Mouse (Mus musculus) adrenal gland, adult 8-10 months (tissue): ENCODE data around the gene Olfr1336. TPM values are rescaled to one million over a fixed set of nuclear protein-coding genes. Genes with fewer than 3 reads are reported as not detected.
"Not testable (repeated sequence)": the region's sequence is repeated elsewhere in the genome, so short reads cannot be mapped to it uniquely, and the experiment has no call there.

ENCODE experiments used
- DNase-seq: peaks from one replicate; pipeline ENCODE4 v3.0.0; 2022
- total RNA-seq, 4 experiments: library from RNA; stranded (reverse); gene quantifications; 2 replicates each; pipeline ENCODE4 v1.2.4; 2022

Olfr1336 gene
- total RNA-seq = under 1 TPM in 1 of 4 experiments, not detected in 3; 0.03 TPM

GRCm38 (mm10) chr7:6455868-6456267, at the start of gene Olfr1336:
Gene Olfr1336 (plus strand): TSS chr7:6456168.
- no peak for DNase-seq

- peak; percentile 88 for DNase-seq
Measured at GRCm38 (mm10) chr7:6410043-6410442, 45.9 kb upstream of the Olfr1336 start, which contains the start of gene Gm20715. Gene Gm20715 (plus strand): TSS chr7:6410277.

GRCm38 (mm10) chr7:6414626-6415441, 41.1 kb upstream of the Olfr1336 start:
- no peak for DNase-seq

DNA sequence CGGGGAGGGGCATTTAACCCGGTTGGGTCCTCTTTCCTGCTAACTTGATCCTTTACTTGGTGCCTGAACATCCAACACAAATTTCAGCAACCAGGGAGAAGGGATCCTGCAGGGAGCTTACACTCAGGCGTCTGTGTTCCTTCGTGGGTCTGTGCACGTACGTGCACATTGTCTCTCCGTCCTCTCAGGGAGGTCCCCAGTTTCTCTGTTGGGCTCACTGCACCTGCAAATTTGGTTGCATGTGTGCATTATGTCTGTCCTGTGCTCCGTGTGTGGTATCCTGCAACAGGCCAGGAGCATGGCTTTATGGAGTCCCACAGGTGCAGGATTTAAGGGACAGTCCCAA, 40.6 kb upstream of the Olfr1336 start:
- no peak for DNase-seq

DNA sequence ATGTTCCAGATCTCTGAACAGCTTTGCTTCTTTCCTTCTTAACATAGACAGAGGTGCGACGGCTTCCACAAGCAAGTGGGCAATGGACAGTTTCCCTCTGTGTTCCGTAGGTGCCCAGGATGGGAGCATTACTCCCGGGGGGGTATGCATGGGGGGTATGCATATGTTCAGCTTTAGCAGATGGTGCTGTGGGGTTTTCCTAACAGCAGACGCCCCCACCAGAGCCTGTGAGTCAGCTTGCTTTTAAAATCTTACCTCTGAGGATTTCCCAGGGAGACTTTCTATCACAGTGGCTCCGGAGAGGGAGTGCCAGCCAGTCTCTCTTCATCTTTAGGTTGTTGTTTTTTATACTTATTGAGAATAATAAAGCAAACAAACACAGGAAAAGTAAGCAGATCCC, 36.1 kb upstream of the Olfr1336 start:
- no peak for DNase-seq

DNA sequence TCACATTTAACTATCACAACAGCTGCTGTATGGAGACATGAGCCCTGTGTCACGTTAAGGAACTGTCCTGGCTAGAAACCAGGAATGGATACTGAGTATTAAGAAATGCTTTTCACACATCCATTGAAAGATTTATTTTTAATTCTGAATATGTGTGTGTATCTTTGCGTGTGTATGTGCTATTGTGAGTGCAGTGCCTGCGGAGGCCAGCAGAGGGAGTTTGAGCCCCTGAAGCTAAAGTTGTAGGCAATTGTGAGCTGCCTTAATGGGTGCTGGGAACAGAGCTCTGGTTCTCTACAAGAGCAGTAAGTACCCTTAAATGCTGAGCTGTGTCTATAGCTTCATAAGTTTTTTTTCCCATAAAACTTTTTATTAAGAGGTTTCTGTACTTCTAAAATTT, 26.6 kb upstream of the Olfr1336 start:
- no peak for DNase-seq

GRCm38 (mm10) chr7:6430342-6430741, 25.6 kb upstream of the Olfr1336 start:
- no peak for DNase-seq

- no peak for DNase-seq
Measured at GRCm38 (mm10) chr7:6438388-6438787, 17.6 kb upstream of the Olfr1336 start, which contains the start of gene Olfr1344. Gene Olfr1344 (plus strand): TSS chr7:6438688.

DNA sequence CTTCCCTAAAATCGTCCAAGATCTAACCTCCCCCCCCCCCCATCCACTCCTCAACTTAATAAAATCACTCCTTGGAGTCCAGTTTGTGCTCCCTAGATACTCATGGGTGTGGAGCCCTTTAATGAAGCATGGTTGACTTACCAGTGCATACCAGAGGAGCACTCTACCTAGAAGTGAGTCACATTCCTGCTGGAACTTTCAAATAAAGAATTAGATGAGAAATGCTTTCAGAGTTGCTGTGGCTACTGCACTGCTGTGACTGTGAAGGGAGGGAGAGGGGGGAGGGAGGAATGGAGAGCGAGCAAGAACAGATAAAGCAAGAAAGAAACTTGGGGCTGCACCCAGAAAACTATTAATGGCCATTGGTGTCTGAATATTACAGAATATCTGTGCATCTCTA, 14.8 kb upstream of the Olfr1336 start:
- no peak for DNase-seq

DNA sequence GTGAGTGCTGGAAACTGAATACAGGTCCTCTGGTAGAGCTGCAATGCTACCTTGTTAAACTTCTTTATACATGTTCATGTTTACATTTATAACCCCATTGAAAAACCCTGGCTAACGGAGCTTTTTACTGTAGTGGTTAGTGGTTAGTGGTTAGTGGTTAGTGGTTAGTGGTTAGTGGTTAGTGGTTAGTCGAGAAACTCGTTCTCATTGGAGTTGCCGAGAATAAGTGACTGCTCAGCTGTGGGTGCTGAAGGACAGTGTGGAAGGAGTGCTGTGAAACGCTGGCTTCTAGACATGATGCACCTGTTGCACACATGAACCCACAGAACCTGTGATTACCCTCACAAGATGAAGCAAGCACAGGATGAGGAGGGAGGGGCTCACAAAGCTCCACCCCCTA, 8.2 kb upstream of the Olfr1336 start:
- DNase-seq = no peak

DNA sequence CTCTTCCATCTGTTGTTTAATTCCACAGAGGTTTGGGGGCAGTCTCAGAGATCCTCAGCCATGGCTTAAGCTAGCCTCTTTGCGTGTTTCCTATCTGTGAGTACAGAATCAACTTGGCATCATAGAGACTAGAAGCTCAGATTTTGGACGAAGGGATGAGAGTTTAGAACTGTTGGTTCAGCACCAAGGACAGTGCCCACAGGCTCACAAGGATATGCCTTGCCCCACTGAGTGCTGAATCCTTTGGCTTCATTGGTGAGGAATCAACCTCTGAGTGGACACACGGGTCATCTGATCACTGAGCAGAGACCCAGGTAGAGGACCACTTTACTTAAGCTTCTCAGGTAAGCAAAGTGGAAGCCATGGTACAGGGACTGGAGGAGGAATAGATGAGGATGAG, 431 bp downstream of the Olfr1336 start:
- DNase-seq = no peak

DNA sequence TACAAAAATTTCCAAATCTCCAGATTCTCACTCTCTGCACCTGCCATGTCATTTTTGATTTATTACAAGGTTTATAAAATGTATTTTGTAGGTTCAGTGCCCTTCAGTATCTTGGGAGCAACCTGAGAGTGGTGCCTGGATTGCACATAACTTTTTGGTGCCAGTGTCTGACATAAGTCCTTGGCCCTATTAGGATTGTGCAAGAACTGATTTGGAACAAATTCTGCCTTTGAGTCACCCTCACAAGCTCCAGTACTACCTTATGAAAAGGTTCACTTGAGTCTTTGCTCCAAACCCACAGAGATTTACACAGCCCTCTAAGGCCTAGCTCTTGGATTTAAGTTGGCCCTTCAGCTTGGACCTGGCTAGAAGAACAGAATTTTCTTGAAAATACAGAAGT, 11.0 kb downstream of the Olfr1336 start, which contains the start of gene Olfr1346:
Gene Olfr1346, plus strand, starts transcription at position 151 of the 400 bp plus-strand sequence.
- DNase-seq = peak; percentile 15

GRCm38 (mm10) chr7:6477633-6478032, 21.7 kb downstream of the Olfr1336 start:
- not testable (repeated sequence) for DNase-seq

DNA sequence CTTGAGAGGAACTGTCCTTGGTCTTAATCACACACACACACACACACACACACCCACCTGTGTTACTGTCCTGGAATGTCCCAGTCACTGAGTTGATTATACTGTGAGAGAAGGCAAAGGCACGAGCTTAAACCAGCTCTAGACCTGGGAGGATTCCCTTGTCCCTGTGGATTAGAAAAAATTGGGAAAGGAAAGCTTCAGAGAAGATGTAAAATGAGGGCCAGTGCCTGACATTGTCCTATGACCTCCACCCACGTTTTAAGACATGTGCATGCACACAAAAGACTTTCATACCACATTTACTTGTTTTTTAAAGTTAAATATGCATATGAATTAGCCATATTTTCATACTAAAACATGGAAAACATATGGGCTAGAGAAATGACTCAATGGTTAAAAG, 30.9 kb downstream of the Olfr1336 start, which contains the start of gene Olfr5:
Gene Olfr5, minus strand, starts transcription at position 101 of the 400 bp plus-strand sequence.
- no peak for DNase-seq

DNA sequence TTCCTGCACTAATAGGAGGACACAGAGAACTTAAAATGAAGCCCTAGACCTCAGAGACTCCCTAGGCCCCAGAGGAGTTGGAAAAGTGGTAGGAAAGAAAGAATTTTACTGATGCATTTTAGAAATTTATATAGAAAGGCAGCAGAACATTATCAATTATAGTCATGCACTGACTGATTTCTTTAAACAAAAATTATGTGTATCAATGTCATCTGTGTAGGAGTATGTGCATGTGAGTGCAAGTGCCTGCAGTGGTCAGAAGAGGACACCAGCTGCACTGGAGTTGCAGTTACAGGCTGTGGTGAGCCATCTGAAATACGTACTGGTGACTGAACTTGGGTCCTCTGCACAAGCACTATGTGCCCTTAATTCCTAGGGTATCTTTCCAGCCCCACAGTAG, 43.7 kb downstream of the Olfr1336 start, which contains the start of gene Olfr1347:
Gene Olfr1347, minus strand, starts transcription at position 101 of the 400 bp plus-strand sequence.
- no peak for DNase-seq

DNA sequence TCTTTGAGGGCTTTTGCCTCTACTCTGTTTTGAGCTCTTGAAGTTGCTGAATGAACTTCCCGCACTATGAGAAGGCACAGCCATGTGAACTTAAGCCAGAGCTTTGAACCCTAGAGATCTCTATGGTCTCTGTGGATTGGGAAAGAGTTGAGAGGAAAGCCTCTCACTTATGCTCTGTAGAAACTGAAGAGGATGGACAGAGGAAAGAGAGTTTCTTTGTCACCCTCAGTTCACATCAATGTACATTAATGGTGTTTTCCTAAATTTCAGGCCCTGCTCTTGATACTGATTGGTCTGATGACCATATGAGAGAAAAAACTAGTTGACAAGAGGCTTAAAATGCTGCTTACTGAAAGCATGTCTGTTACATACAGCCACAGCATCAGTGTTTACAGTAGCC, 52.7 kb downstream of the Olfr1336 start, which contains the start of gene Olfr1348:
Gene Olfr1348, minus strand, starts transcription at position 101 of the 400 bp plus-strand sequence.
- no peak for DNase-seq

Other genes with a start within 250 kb of the Olfr1336 start
- not detected for gene Zscan5b, start 233.9 kb upstream of the Olfr1336 start, total RNA-seq
- gene Epp13, start 203.5 kb upstream of the Olfr1336 start, total RNA-seq = not detected
- 10 to 100 TPM; 10.0 to 15.3 (median 11.3) TPM for gene Zfp667, start 169.6 kb upstream of the Olfr1336 start, total RNA-seq
- gene Zfp583, start 124.9 kb upstream of the Olfr1336 start, total RNA-seq = 1 to 10 TPM; 4.1 to 4.7 (median 4.4) TPM
- 1 to 10 TPM; 1.0 to 2.2 (median 1.4) TPM for gene Gm3854, start 112.4 kb upstream of the Olfr1336 start, total RNA-seq
- 1 to 10 TPM; 2.7 to 5.0 (median 3.8) TPM for gene Zfp78, start 92.9 kb upstream of the Olfr1336 start, total RNA-seq
- 1 to 10 TPM; 4.2 to 9.0 (median 6.5) TPM for gene Zfp28, start 72.9 kb upstream of the Olfr1336 start, total RNA-seq
- gene Smim17, start 57.5 kb upstream of the Olfr1336 start, total RNA-seq = 1 to 10 TPM in 2 of 4 experiments, under 1 TPM in 2; 0.35 to 1.4 (median 0.78) TPM
- under 1 TPM in 1 of 4 experiments, not detected in 3; 0.05 TPM for gene Gm20715, start 45.9 kb upstream of the Olfr1336 start, total RNA-seq
- gene Olfr1344, start 17.5 kb upstream of the Olfr1336 start, total RNA-seq = under 1 TPM in 2 of 4 experiments, not detected in 2; 0.27 to 0.46 TPM
- not detected for gene Olfr1346, start 10.9 kb downstream of the Olfr1336 start, total RNA-seq
- not detected for gene Olfr5, start 30.8 kb downstream of the Olfr1336 start, total RNA-seq
- gene Olfr1347, start 43.6 kb downstream of the Olfr1336 start, total RNA-seq = not detected
- not detected for gene Olfr1348, start 52.6 kb downstream of the Olfr1336 start, total RNA-seq
- not detected for gene Olfr1349, start 66.8 kb downstream of the Olfr1336 start, total RNA-seq
- gene Olfr1350, start 108.7 kb downstream of the Olfr1336 start, total RNA-seq = not detected
- 1 to 10 TPM; 2.5 to 4.0 (median 3.0) TPM for gene Zim1, start 240.3 kb downstream of the Olfr1336 start, total RNA-seq